Mouse (Mus musculus): ENCODE measurements around the gene Adtrp.

DNA sequence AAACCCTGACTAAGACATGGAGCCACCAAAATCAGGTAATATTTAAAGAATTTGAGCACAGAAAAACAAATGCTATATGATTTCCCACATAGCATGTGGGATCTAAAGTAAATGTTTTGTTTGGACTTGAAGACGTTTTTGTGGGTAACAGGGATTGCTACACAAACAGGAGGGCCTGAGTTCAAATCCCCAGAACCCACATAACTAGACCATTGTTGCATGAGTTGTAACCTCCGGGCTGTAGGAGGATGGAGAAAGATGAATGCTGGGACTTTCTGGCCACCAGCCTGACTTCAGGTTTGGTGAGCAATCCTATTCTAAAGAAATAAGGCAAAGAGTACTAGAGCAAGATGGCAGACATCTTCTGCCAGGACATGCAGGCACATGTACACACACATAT, 41.2 kb upstream of the Adtrp start:
- TF ChIP-seq EP300 (IDR thresholded peaks at IDR 0.05; ENCODE audit: low read depth) (no peak), CTCF (IDR thresholded peaks at IDR 0.05; ENCODE audit: low read depth) (no peak)

Measured in liver, embryonic 14.5 days (tissue).